In genomic region chr2:22816231-22816630, GRCm38 (mm10) we compare ENCODE assay signal across 26 mouse cellular contexts. TPM values are rescaled to one million over a fixed set of nuclear protein-coding genes. Genes with fewer than 3 reads are reported as not detected.
DNase-seq lines count a peak whose midpoint lies in the region; ATAC-seq and TF ChIP-seq lines count a peak whose summit lies in the region.
"Had no signal": no experiment of that assay in that cellular context is flagged by ENCODE, and none has a peak within 500 bp of the region (broad histone marks: within the 10 kb centered on the region; RNA-seq: fewer than 3 reads in every experiment).

No protein-coding gene starts in this region.

- no peak for TF ChIP-seq POLR2A in spleen, adult 2 months (IDR thresholded peaks at IDR 0.05; ENCODE audit: low read depth, low read length)
- TF ChIP-seq POLR2A in bone marrow macrophage, adult 2 months (IDR thresholded peaks at IDR 0.05; ENCODE audit: borderline replicate concordance, low read depth, low read length) = no peak

- H3K36me3 ChIP-seq in spleen, adult 2 months (ENCODE audit: control insufficient read depth, insufficient read depth, low read length) = peaks cover 15% of the 10 kb centered on the region
- peaks cover 3% of the 10 kb centered on the region; the same call in 1 of the 2 replicates for H3K36me3 ChIP-seq in splenic B cell, adult 2 months (ENCODE audit: control insufficient read depth, insufficient read depth, low read length, poor library complexity, severe bottlenecking)
- H3K36me3 ChIP-seq: embryonic facial prominence, embryonic 13.5 days; forebrain, embryonic 12.5 days; heart, embryonic 10.5 days; kidney, embryonic 15.5 days; limb, embryonic 13.5 days; lung, embryonic 15.5 days; midbrain, embryonic 12.5 days; neural tube, embryonic 12.5 days had no signal

- peak; percentile 78 for ATAC-seq in megakaryocyte, adult 5-6 weeks (ENCODE audit: poor library complexity, severe bottlenecking)
- ATAC-seq: hindbrain, embryonic 16.5 days; intestine, postnatal 0 days had no signal

- H3K27ac ChIP-seq in spleen, adult 2 months (ENCODE audit: insufficient read depth, low read length) = peak overlapping the region; percentile 22; the same call in 1 of the 2 replicates
- H3K27ac ChIP-seq in bone marrow macrophage, adult 2 months (ENCODE audit: insufficient read depth, low read depth, low read length) = peak overlapping the region; percentile 68
- H3K27ac ChIP-seq: embryonic facial prominence, embryonic 13.5 days; forebrain, embryonic 12.5 days; heart, embryonic 10.5 days; kidney, embryonic 15.5 days; limb, embryonic 13.5 days; liver, embryonic 13.5 days; lung, embryonic 15.5 days; midbrain, embryonic 12.5 days; neural tube, embryonic 12.5 days had no signal

- DNase-seq in spleen, adult 2 months (ENCODE audit: low read depth in 1 of 2, low spot score in 2 of 2) = no peak
- no peak for DNase-seq in spleen, adult 12 weeks (ENCODE audit: low spot score)
- DNase-seq in splenic B cell, adult 2 months (ENCODE audit: low read depth, low spot score) = peak; percentile 35
- no peak for DNase-seq in adrenal gland, postnatal 36 days
- DNase-seq in lung, adult 18-20 months = no peak
- no peak for DNase-seq in cerebellum, adult 18-20 months
- DNase-seq: adrenal gland, postnatal 25 days; cerebellum, adult 11-12 months; cerebellum, postnatal 14 days; kidney, postnatal 4 days; liver, embryonic 13.5 days; lung, postnatal 4 days had no signal

- no peaks in the 10 kb centered on the region for H3K27me3 ChIP-seq in spleen, adult 2 months (ENCODE audit: control insufficient read depth, insufficient read depth, low read length)
- no peaks in the 10 kb centered on the region for H3K27me3 ChIP-seq in splenic B cell, adult 2 months (ENCODE audit: control insufficient read depth, insufficient read depth, low read length, poor library complexity, severe bottlenecking)
- H3K27me3 ChIP-seq: CH12.LX; embryonic facial prominence, embryonic 13.5 days; forebrain, embryonic 12.5 days; kidney, embryonic 15.5 days; limb, embryonic 13.5 days; liver, embryonic 13.5 days; lung, embryonic 15.5 days; midbrain, embryonic 12.5 days; neural tube, embryonic 12.5 days had no signal

- peaks cover 5% of the 10 kb centered on the region for H3K4me1 ChIP-seq in spleen, adult 2 months (ENCODE audit: control insufficient read depth, insufficient read depth, insufficient read length)
- peaks cover 45% of the 10 kb centered on the region for H3K4me1 ChIP-seq in bone marrow macrophage, adult 2 months (ENCODE audit: control insufficient read depth, insufficient read depth, low read length)
- H3K4me1 ChIP-seq: embryonic facial prominence, embryonic 13.5 days; forebrain, embryonic 12.5 days; heart, embryonic 10.5 days; kidney, embryonic 15.5 days; limb, embryonic 13.5 days; lung, embryonic 15.5 days; midbrain, embryonic 12.5 days; neural tube, embryonic 12.5 days had no signal

- TF ChIP-seq CTCF in spleen, adult 2 months (IDR thresholded peaks at IDR 0.05; ENCODE audit: extremely low read depth, insufficient read depth, insufficient read length, insufficient replicate concordance) = no peak
- no peak for TF ChIP-seq CTCF in bone marrow macrophage, adult 2 months (IDR thresholded peaks at IDR 0.05; ENCODE audit: low read depth, low read length)

- 69% methylated on average over 1 of the region's 1 CpGs for WGBS in spleen, adult 2 months

- no peak overlapping the region; the same call in 1 of the 2 replicates for H3K4me3 ChIP-seq in spleen, adult 2 months (ENCODE audit: extremely low read depth, insufficient read depth, insufficient read length)
- H3K4me3 ChIP-seq in bone marrow macrophage, adult 2 months (ENCODE audit: insufficient read depth, low read length) = no peak overlapping the region
- H3K4me3 ChIP-seq: embryonic facial prominence, embryonic 13.5 days; erythroblast, embryonic 14.5 days; forebrain, embryonic 12.5 days; heart, embryonic 10.5 days; kidney, embryonic 15.5 days; limb, embryonic 13.5 days; liver, embryonic 13.5 days; lung, embryonic 15.5 days; midbrain, embryonic 12.5 days; neural tube, embryonic 12.5 days had no signal

RNA-seq across cellular contexts. Expression of gene Apbb1ip, which starts 42.3 kb away (rescaled TPM):
- 24.8 and 28.0 TPM in 2 replicates for polyA plus RNA-seq in spleen, adult 2 months (2012; rRNA removed)
- polyA plus RNA-seq in bone marrow macrophage, adult 2 months (2012; ENCODE audit: insufficient read depth, insufficient read length, missing spikeins) = 171 and 182 TPM in 2 replicates
- 194 and 206 TPM in 2 replicates for total RNA-seq in megakaryocyte, adult 5-6 weeks (2015)
- total RNA-seq in megakaryocyte, adult 5-6 weeks (2017) = 27.6 and 49.7 TPM in 2 replicates
- total RNA-seq in adrenal gland, postnatal 36 days (2021) = 1 to 10 TPM; 2.5 to 4.1 TPM

Comparison
In these comparisons a context has a peak if more than half of its experiments do, and no peak if none do; other contexts are left out.
1. RNA of gene Apbb1ip, which starts 42.3 kb away (total RNA-seq): 27.6 to 206 TPM in megakaryocyte, adult 5-6 weeks; 2.5 to 4.1 TPM in adrenal gland, postnatal 36 days; every median in the first group is over 4 times any median in the second.